Mouse (Mus musculus): ENCODE measurements around the gene Abcg1. TPM values are rescaled to one million over a fixed set of nuclear protein-coding genes. Genes with fewer than 3 reads are reported as not detected.

Abcg1 gene
- polyA plus RNA-seq, 1 experiment from 2014 or later, result 3.4 TPM

GRCm38 (mm10) chr17:31029407-31029806 is 28.1 kb upstream of the Abcg1 start:
- no peak for ATAC-seq
- no peaks in the 10 kb centered on the region for H3K27me3 ChIP-seq (replicated peaks; ENCODE audit: control insufficient read depth, insufficient read depth, low read length)
- WGBS, result 84% methylated on average over 4 of the region's 4 CpGs
- H3K27ac ChIP-seq (ENCODE audit: low read depth, low read length), result no peak overlapping the region
- no peaks in the 10 kb centered on the region for H3K4me1 ChIP-seq (replicated peaks; ENCODE audit: control insufficient read depth, insufficient read depth, low read length)
- no peak overlapping the region for H3K4me2 ChIP-seq (replicated peaks; ENCODE audit: low read depth)
- H3K9ac ChIP-seq (ENCODE audit: low read depth, low read length), result no peak overlapping the region
- H3K9me3 ChIP-seq (ENCODE audit: control insufficient read depth), result no peaks in the 10 kb centered on the region
- H3K36me3 ChIP-seq (ENCODE audit: control insufficient read depth, insufficient read depth), result no peaks in the 10 kb centered on the region
- no peak overlapping the region for H3K4me3 ChIP-seq (ENCODE audit: low read depth, low read length)
- TF ChIP-seq CTCF (IDR thresholded peaks at IDR 0.05; ENCODE audit: low read depth), result no peak

- H3K4me2 ChIP-seq (replicated peaks; ENCODE audit: low read depth), result no peak overlapping the region
- ATAC-seq, result no peak
These were observed 25.1 kb upstream of the Abcg1 start for GRCm38 (mm10) chr17:31032341-31032740.

DNA sequence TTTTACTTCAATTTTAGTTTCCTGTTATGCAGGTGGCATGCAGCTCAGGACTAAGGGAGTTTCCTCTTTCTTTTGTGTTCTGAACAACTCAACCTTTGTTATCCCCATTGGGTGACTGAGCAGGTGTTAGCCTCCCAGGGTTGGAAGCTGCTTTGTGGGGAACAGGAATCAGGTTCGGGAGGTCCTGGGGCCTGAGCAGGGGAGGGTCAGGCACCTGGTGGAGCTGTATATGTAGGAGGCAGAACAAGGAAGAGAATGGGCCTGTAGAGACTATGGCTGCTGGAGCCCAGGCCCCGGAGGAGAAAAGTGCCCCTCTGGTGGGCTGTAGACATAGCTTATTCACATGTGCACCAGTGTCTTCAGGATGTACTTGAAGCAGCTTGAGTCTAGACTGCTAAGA is 24.2 kb upstream of the Abcg1 start:
- H3K4me2 ChIP-seq (replicated peaks; ENCODE audit: low read depth), result no peak overlapping the region
- no peak overlapping the region for H3K4me3 ChIP-seq (ENCODE audit: low read depth, low read length)
- WGBS, result 63% methylated on average over 2 of the region's 2 CpGs
- H3K27ac ChIP-seq (ENCODE audit: low read depth, low read length), result no peak overlapping the region
- no peak for TF ChIP-seq CTCF (IDR thresholded peaks at IDR 0.05; ENCODE audit: low read depth)
- no peaks in the 10 kb centered on the region for H3K4me1 ChIP-seq (replicated peaks; ENCODE audit: control insufficient read depth, insufficient read depth, low read length)
- ATAC-seq, result no peak
- no peaks in the 10 kb centered on the region for H3K9me3 ChIP-seq (ENCODE audit: control insufficient read depth)
- no peaks in the 10 kb centered on the region for H3K36me3 ChIP-seq (ENCODE audit: control insufficient read depth, insufficient read depth)
- no peak overlapping the region for H3K9ac ChIP-seq (ENCODE audit: low read depth, low read length)
- no peaks in the 10 kb centered on the region for H3K27me3 ChIP-seq (replicated peaks; ENCODE audit: control insufficient read depth, insufficient read depth, low read length)

More at GRCm38 (mm10) chr17:31032341-31032740, 25.1 kb upstream of the Abcg1 start:
- no peaks in the 10 kb centered on the region for H3K36me3 ChIP-seq (ENCODE audit: control insufficient read depth, insufficient read depth)
- 86% methylated on average over 4 of the region's 4 CpGs for WGBS
- no peak overlapping the region for H3K27ac ChIP-seq (ENCODE audit: low read depth, low read length)
- H3K27me3 ChIP-seq (replicated peaks; ENCODE audit: control insufficient read depth, insufficient read depth, low read length), result no peaks in the 10 kb centered on the region
- no peak overlapping the region for H3K4me3 ChIP-seq (ENCODE audit: low read depth, low read length)
- H3K4me1 ChIP-seq (replicated peaks; ENCODE audit: control insufficient read depth, insufficient read depth, low read length), result no peaks in the 10 kb centered on the region
- no peak for TF ChIP-seq CTCF (IDR thresholded peaks at IDR 0.05; ENCODE audit: low read depth)
- H3K9ac ChIP-seq (ENCODE audit: low read depth, low read length), result no peak overlapping the region
- H3K9me3 ChIP-seq (ENCODE audit: control insufficient read depth), result no peaks in the 10 kb centered on the region

- Histone ChIP-seq H3K4me2 (replicated peaks; ENCODE audit: low read depth) (no peak overlapping the region), H3K36me3 (ENCODE audit: control insufficient read depth, insufficient read depth) (no peaks in the 10 kb centered on the region), H3K27me3 (replicated peaks; ENCODE audit: control insufficient read depth, insufficient read depth, low read length) (no peaks in the 10 kb centered on the region), H3K4me1 (replicated peaks; ENCODE audit: control insufficient read depth, insufficient read depth, low read length) (no peaks in the 10 kb centered on the region), H3K27ac (ENCODE audit: low read depth, low read length) (no peak overlapping the region), H3K9ac (ENCODE audit: low read depth, low read length) (no peak overlapping the region), H3K4me3 (ENCODE audit: low read depth, low read length) (no peak overlapping the region), H3K9me3 (ENCODE audit: control insufficient read depth) (no peaks in the 10 kb centered on the region)
- WGBS, result 65% methylated on average over 5 of the region's 5 CpGs
- ATAC-seq, result no peak
- TF ChIP-seq CTCF (IDR thresholded peaks at IDR 0.05; ENCODE audit: low read depth), result no peak
These were observed 23.3 kb upstream of the Abcg1 start for GRCm38 (mm10) chr17:31034165-31034564.

DNA sequence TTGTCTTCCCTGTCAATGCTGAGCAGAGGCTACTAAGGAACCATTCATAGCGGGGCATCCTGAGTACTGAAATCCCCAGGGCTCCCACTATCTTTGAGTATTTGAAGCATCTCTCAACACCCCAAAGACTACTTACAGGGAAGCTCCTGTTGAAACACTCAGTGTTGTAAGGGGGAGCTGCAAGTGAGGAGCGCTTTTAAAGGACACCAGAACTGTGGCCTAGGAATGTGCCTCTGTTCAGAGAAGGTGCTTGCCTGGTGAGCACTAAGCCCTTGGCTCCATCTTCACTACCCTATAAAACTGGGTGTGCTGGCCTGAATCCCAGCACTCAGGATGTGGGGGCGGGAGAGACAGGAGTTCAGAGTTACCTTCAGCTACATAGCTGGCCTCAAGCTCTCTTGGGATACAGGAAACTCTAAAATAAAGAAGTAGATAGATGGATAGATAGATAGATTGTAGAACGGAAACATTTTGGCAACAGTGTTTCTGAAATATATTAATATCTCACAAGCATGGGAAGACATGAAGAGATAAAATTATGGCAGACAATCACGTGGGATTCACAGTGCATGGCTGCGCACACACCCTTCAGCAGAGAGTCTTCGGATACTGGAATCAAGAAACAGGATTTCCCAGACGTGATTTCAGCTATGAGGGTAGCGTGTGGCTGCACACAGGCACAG is 22.7 kb upstream of the Abcg1 start:
- no peak for TF ChIP-seq CTCF (IDR thresholded peaks at IDR 0.05; ENCODE audit: low read depth)
- Histone ChIP-seq H3K9ac (ENCODE audit: low read depth, low read length) (no peak overlapping the region), H3K27me3 (replicated peaks; ENCODE audit: control insufficient read depth, insufficient read depth, low read length) (no peaks in the 10 kb centered on the region), H3K4me2 (replicated peaks; ENCODE audit: low read depth) (no peak overlapping the region), H3K4me1 (replicated peaks; ENCODE audit: control insufficient read depth, insufficient read depth, low read length) (no peaks in the 10 kb centered on the region), H3K27ac (ENCODE audit: low read depth, low read length) (no peak overlapping the region), H3K4me3 (ENCODE audit: low read depth, low read length) (no peak overlapping the region), H3K9me3 (ENCODE audit: control insufficient read depth) (no peaks in the 10 kb centered on the region), H3K36me3 (ENCODE audit: control insufficient read depth, insufficient read depth) (no peaks in the 10 kb centered on the region)
- 82% methylated on average over 9 of the region's 9 CpGs for WGBS
- ATAC-seq, result no peak

DNA sequence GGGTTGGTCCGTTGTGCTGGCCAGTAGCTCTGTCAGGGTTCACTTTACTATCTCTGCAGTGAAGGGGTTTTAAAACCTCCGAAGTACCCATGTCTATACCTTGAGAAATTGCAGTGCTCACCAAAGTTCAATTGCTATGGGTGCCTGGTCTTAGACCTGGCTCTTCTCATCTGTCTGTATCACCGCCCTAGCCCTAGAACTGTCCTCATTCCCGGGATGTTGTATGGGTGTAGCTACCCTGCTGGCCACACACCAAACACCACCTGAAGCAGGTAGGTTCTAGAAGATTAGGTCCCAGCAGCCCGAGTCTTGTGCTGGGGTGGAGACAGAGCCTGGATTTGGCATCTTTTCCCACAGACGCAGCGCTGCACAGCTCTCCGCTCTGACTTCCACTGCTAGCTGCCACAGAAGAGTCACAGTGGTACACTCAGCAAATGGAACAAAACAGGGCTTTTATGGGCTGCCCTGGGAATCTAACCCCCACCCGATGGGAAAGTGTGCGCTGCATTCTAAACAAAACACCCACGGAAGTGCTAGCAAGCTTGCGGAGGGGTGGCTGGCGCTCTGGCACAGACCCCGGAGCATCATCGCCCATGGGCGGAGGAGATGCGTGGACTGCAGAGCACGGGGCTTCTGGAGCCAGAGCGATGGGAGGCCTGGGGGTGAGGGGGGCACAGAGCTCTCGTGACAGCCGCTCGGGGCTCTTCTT is 21.2 kb upstream of the Abcg1 start:
- H3K4me3 ChIP-seq (ENCODE audit: low read depth, low read length), result no peak overlapping the region
- 82% methylated on average over 22 of the region's 22 CpGs for WGBS

More for the DNA sequence above, 21.2 kb upstream of the Abcg1 start:
- TF ChIP-seq CTCF (IDR thresholded peaks at IDR 0.05; ENCODE audit: low read depth), result no peak
- H3K36me3 ChIP-seq (ENCODE audit: control insufficient read depth, insufficient read depth), result no peaks in the 10 kb centered on the region
- H3K4me2 ChIP-seq (replicated peaks; ENCODE audit: low read depth), result no peak overlapping the region
- ATAC-seq, result no peak
- H3K9me3 ChIP-seq (ENCODE audit: control insufficient read depth), result no peaks in the 10 kb centered on the region
- no peak overlapping the region for H3K9ac ChIP-seq (ENCODE audit: low read depth, low read length)
- H3K27ac ChIP-seq (ENCODE audit: low read depth, low read length), result no peak overlapping the region
- H3K27me3 ChIP-seq (replicated peaks; ENCODE audit: control insufficient read depth, insufficient read depth, low read length), result no peaks in the 10 kb centered on the region
- H3K4me1 ChIP-seq (replicated peaks; ENCODE audit: control insufficient read depth, insufficient read depth, low read length), result no peaks in the 10 kb centered on the region

Data from intestine, postnatal 0 days (tissue).